Mouse (Mus musculus) hindbrain, embryonic 16.5 days (tissue): ENCODE measurements around the gene Paxbp1. TPM values are rescaled to one million over a fixed set of nuclear protein-coding genes. Genes with fewer than 3 reads are reported as not detected.

Experiments
- ATAC-seq: fragments of 200-750 bp; cut with Nextera tagmentation; 2 replicates; pipeline ENCODE4 v1.8.0; 2017; ENCODE audit warnings: moderate TSS enrichment, moderate library complexity
- H3K27ac ChIP-seq: fragments of 300-500 bp; sonication (generic); 2 replicates; pipeline ENCODE4 v1.5.1; 2014; ENCODE audit warnings: low read depth, mild to moderate bottlenecking, control low read depth, low read length, moderate library complexity
- H3K27me3 ChIP-seq: fragments of 300-500 bp; sonication (generic); replicated peaks from 2 replicates; pipeline ENCODE4 v1.6.1; 2014; ENCODE audit warnings: low read length; ENCODE audit not compliant: control insufficient read depth, insufficient read depth
- H3K36me3 ChIP-seq: fragments of 300-500 bp; sonication (generic); 2 replicates; pipeline ENCODE4 v1.6.1; 2014; ENCODE audit warnings: mild to moderate bottlenecking, low read length, moderate library complexity, mixed read lengths; ENCODE audit not compliant: control insufficient read depth, insufficient read depth
- H3K4me1 ChIP-seq: fragments of 300-500 bp; sonication (generic); 2 replicates; pipeline ENCODE4 v1.6.1; 2014; ENCODE audit warnings: low read depth, low read length; ENCODE audit not compliant: control insufficient read depth, insufficient read depth
- H3K4me2 ChIP-seq: fragments of 300-500 bp; sonication (generic); 2 replicates; pipeline ENCODE4 v1.6.1; 2014; ENCODE audit warnings: mild to moderate bottlenecking, low read length, control low read depth, moderate library complexity
- H3K4me3 ChIP-seq: fragments of 300-500 bp; sonication (generic); 2 replicates; pipeline ENCODE4 v1.5.1; 2014; ENCODE audit warnings: mild to moderate bottlenecking, low read length, control low read depth, moderate library complexity
- H3K9ac ChIP-seq: fragments of 300-500 bp; sonication (generic); 2 replicates; pipeline ENCODE4 v1.6.1; 2014; ENCODE audit warnings: low read depth, mild to moderate bottlenecking, control low read depth, low read length, moderate library complexity
- H3K9me3 ChIP-seq: fragments of 300-500 bp; sonication (generic); 2 replicates; pipeline ENCODE4 v1.6.1; 2014; ENCODE audit warnings: mild to moderate bottlenecking, low read length, moderate library complexity; ENCODE audit not compliant: control insufficient read depth
- WGBS: fragments of 180-500 bp; shearing (Covaris S2); extraction: QIAGEN DNeasy Blood & Tissue Kit; methylation state at CpG from one replicate; pipeline ENCODE4 v1.1.7; 2014; 5-methylcytosine and 5-hydroxymethylcytosine counted together
- polyA plus RNA-seq: library from polyadenylated mRNA; unstranded; fragments of >200 nt; fragmentation: Nextera tagmentation; extraction: Ambion mirVana; gene quantifications from 2 replicates; pipeline ENCODE4 v1.2.1, GENCODE M21; 2015

Paxbp1 gene
- polyA plus RNA-seq, 1 experiment from 2014 or later: 48.8 TPM

DNA sequence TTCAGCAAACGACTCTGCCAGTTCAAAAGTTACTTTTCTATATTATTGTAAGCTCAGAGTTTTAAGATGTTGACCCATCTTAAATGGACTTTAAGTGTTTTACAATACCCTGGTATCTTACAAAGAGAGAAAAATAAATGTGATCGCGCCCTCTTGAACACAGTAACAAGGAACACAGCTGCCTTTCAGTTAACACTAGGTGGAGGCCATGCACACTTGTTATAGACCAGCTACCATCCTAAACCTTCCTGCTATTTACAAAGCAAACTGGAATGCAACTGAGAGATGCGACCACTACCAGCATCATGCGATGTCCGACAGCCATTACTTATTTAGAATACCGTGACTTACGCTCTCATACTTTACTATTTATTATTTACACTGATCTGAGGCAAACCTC is 55.2 kb downstream of the Paxbp1 start:
- Histone ChIP-seq H3K36me3 (peaks cover 10% of the 10 kb centered on the region), H3K4me2 (no peak overlapping the region)
- no peak for ATAC-seq

GRCm38 (mm10) chr16:90988665-90989064 is 55.7 kb downstream of the Paxbp1 start:
- H3K4me3 ChIP-seq: no peak overlapping the region
- H3K4me2 ChIP-seq: no peak overlapping the region
- no peaks in the 10 kb centered on the region for H3K27me3 ChIP-seq
- no peak overlapping the region for H3K9ac ChIP-seq
- H3K9me3 ChIP-seq: no peaks in the 10 kb centered on the region
- H3K36me3 ChIP-seq: peaks cover 10% of the 10 kb centered on the region
- H3K4me1 ChIP-seq: no peaks in the 10 kb centered on the region
- WGBS: 89% methylated on average over 3 of the region's 3 CpGs
- no peak overlapping the region for H3K27ac ChIP-seq
- no peak for ATAC-seq

More for the DNA sequence above, 55.2 kb downstream of the Paxbp1 start:
- WGBS: 94% methylated on average over 8 of the region's 8 CpGs
- Histone ChIP-seq H3K9me3 (no peaks in the 10 kb centered on the region), H3K4me1 (no peaks in the 10 kb centered on the region), H3K9ac (no peak overlapping the region), H3K27me3 (no peaks in the 10 kb centered on the region), H3K27ac (no peak overlapping the region), H3K4me3 (no peak overlapping the region)

GRCm38 (mm10) chr16:90988039-90988438 is 56.3 kb downstream of the Paxbp1 start:
- Histone ChIP-seq H3K27ac (no peak overlapping the region), H3K27me3 (no peaks in the 10 kb centered on the region), H3K4me2 (no peak overlapping the region), H3K9me3 (no peaks in the 10 kb centered on the region), H3K4me1 (no peaks in the 10 kb centered on the region), H3K36me3 (peaks cover 10% of the 10 kb centered on the region), H3K4me3 (no peak overlapping the region), H3K9ac (no peak overlapping the region)
- ATAC-seq: no peak
- 91% methylated on average over 8 of the region's 8 CpGs for WGBS

GRCm38 (mm10) chr16:90971004-90971403 is 73.3 kb downstream of the Paxbp1 start:
- ATAC-seq: no peak
- no peaks in the 10 kb centered on the region for H3K9me3 ChIP-seq
- no peak overlapping the region for H3K4me3 ChIP-seq
- WGBS: 84% methylated on average over 6 of the region's 6 CpGs
- H3K4me2 ChIP-seq: no peak overlapping the region
- no peaks in the 10 kb centered on the region for H3K27me3 ChIP-seq
- no peak overlapping the region for H3K27ac ChIP-seq
- H3K9ac ChIP-seq: no peak overlapping the region
- peaks cover 31% of the 10 kb centered on the region for H3K36me3 ChIP-seq
- no peaks in the 10 kb centered on the region for H3K4me1 ChIP-seq

DNA sequence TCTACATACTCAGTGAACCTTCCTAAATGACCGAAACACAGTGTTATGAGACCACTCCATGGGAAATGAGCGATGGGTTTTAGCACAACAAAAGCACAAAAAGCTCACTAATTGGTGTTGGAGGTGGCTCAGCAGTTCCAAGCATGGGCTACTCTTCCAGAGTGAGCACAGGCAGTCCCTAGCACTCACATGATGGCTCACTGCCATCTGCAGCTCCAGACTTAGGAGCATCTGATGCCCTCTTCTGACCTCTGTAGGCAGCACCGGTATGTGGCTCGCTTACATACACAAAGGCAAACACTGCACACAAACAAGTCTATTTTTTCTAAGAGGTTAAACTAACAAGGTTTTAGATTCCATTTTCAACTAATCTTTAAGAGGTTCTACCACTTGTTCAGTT is 78.1 kb downstream of the Paxbp1 start:
- Histone ChIP-seq H3K27ac (no peak overlapping the region), H3K4me2 (no peak overlapping the region), H3K4me3 (no peak overlapping the region), H3K9me3 (no peaks in the 10 kb centered on the region), H3K36me3 (peaks cover 35% of the 10 kb centered on the region), H3K4me1 (no peaks in the 10 kb centered on the region), H3K27me3 (no peaks in the 10 kb centered on the region), H3K9ac (no peak overlapping the region)
- ATAC-seq: no peak
- WGBS: 84% methylated on average over 4 of the region's 4 CpGs

GRCm38 (mm10) chr16:90964302-90964701 is 80.0 kb downstream of the Paxbp1 start:
- no peaks in the 10 kb centered on the region for H3K27me3 ChIP-seq
- WGBS: 93% methylated on average over 10 of the region's 10 CpGs
- H3K4me1 ChIP-seq: no peaks in the 10 kb centered on the region
- peaks cover 32% of the 10 kb centered on the region for H3K36me3 ChIP-seq
- no peak overlapping the region for H3K27ac ChIP-seq
- H3K4me3 ChIP-seq: no peak overlapping the region
- ATAC-seq: no peak
- no peak overlapping the region for H3K4me2 ChIP-seq
- H3K9ac ChIP-seq: no peak overlapping the region
- no peaks in the 10 kb centered on the region for H3K9me3 ChIP-seq

Other genes starting within 250 kb of the Paxbp1 start
- gene Urb1, start 234.1 kb downstream of the Paxbp1 start, polyA plus RNA-seq: 8.2 and 9.2 TPM in 2 replicates
- gene Eva1c, start 217.8 kb downstream of the Paxbp1 start, polyA plus RNA-seq: 4.4 and 4.8 TPM in 2 replicates
- 54.4 and 61.1 TPM in 2 replicates for gene Cfap298, start 109.4 kb downstream of the Paxbp1 start, polyA plus RNA-seq
- gene Synj1, start 33.2 kb downstream of the Paxbp1 start, polyA plus RNA-seq: 48.6 and 50.3 TPM in 2 replicates
- gene 4932438H23Rik, start 50.6 kb upstream of the Paxbp1 start, polyA plus RNA-seq: 0.88 and 1.9 TPM in 2 replicates
- gene Olig2, start 180.9 kb upstream of the Paxbp1 start, polyA plus RNA-seq: 6.1 and 11.4 TPM in 2 replicates
- gene Olig1, start 225.2 kb upstream of the Paxbp1 start, polyA plus RNA-seq: 153 and 190 TPM in 2 replicates